Mouse (Mus musculus) forebrain, embryonic 10.5 days (tissue): Measurements from ENCODE around the gene 5730596B20Rik. TPM values are rescaled to one million over a fixed set of nuclear protein-coding genes. Genes with fewer than 3 reads are reported as not detected.
A peak's percentile ranks its signal among the peaks of the same experiment; 100 is the strongest.

ENCODE experiments used
- DNase-seq: peaks from one replicate; pipeline ENCODE4 v3.0.0-alpha.2; 2017; ENCODE audit warnings: low spot score; ENCODE audit errors: extremely low spot score
- H3K27ac ChIP-seq: fragments of 300-500 bp; sonication (generic); 2 replicates; pipeline ENCODE4 v1.5.1; 2016; ENCODE audit warnings: mild to moderate bottlenecking
- H3K27me3 ChIP-seq: fragments of 300-500 bp; sonication (generic); 2 replicates; pipeline ENCODE4 v1.6.1; 2016; ENCODE audit warnings: mild to moderate bottlenecking; ENCODE audit not compliant: poor library complexity, severe bottlenecking
- H3K36me3 ChIP-seq: fragments of 300-500 bp; sonication (generic); replicated peaks from 2 replicates; pipeline ENCODE4 v1.6.1; 2016; ENCODE audit warnings: mild to moderate bottlenecking, moderate library complexity
- H3K4me1 ChIP-seq: fragments of 300-500 bp; sonication (generic); 2 replicates; pipeline ENCODE4 v1.6.1; 2016
- H3K4me3 ChIP-seq: fragments of 300-500 bp; sonication (generic); 2 replicates; pipeline ENCODE4 v1.5.1; 2016; ENCODE audit warnings: mild to moderate bottlenecking, moderate library complexity
- H3K9me3 ChIP-seq: fragments of 300-500 bp; sonication (generic); 2 replicates; pipeline ENCODE4 v1.6.1; 2016; ENCODE audit warnings: mild to moderate bottlenecking, moderate library complexity
- WGBS: fragments of 180-500 bp; shearing (Covaris S2); methylation state at CpG from one replicate; pipeline ENCODE4 v1.1.7; 2016; 5-methylcytosine and 5-hydroxymethylcytosine counted together
- polyA plus RNA-seq: library from polyadenylated mRNA; unstranded; fragments of >200 nt; fragmentation: Nextera tagmentation; extraction: Ambion mirVana; gene quantifications from 2 replicates; pipeline ENCODE4 v1.2.1, GENCODE M21; 2016

5730596B20Rik gene
- polyA plus RNA-seq, 1 experiment from 2014 or later, result not detected

DNA sequence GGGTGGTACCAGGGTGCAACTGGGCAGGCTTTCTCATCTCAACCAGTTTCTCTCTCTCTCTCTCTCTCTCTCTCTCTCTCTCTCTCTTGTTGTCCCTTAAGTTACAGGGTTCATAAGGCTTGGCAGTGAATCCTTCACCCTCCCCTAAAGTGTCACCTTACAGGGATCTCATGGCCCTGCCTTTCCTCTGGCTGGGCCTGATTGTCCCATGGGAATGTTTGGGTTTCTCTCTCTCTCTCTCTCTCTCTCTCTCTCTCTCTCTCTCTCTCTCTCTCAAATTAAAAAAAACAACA is 30.3 kb downstream of the 5730596B20Rik start:
- Histone ChIP-seq H3K4me1 (peaks cover 31% of the 10 kb centered on the region), H3K27ac (no peak overlapping the region), H3K9me3 (no peaks in the 10 kb centered on the region), H3K4me3 (no peak overlapping the region), H3K27me3 (peaks cover 100% of the 10 kb centered on the region), H3K36me3 (no peaks in the 10 kb centered on the region)
- no peak for DNase-seq

GRCm38 (mm10) chr6:52208072-52208867 is 31.0 kb downstream of the 5730596B20Rik start, which contains the start of gene Hoxa6:
TSS of gene Hoxa6 (minus strand) at chr6:52208722.
- Histone ChIP-seq H3K27ac (no peak within 1 kb of the TSS), H3K9me3 (no peaks in the 10 kb centered on the region), H3K4me3 (no peak within 1 kb of the TSS), H3K27me3 (peaks cover 100% of the 10 kb centered on the region), H3K36me3 (no peaks in the 10 kb centered on the region), H3K4me1 (peaks cover 34% of the 10 kb centered on the region)
- WGBS, result 1% methylated on average over 47 of the region's 47 CpGs
- no peak for DNase-seq

DNA sequence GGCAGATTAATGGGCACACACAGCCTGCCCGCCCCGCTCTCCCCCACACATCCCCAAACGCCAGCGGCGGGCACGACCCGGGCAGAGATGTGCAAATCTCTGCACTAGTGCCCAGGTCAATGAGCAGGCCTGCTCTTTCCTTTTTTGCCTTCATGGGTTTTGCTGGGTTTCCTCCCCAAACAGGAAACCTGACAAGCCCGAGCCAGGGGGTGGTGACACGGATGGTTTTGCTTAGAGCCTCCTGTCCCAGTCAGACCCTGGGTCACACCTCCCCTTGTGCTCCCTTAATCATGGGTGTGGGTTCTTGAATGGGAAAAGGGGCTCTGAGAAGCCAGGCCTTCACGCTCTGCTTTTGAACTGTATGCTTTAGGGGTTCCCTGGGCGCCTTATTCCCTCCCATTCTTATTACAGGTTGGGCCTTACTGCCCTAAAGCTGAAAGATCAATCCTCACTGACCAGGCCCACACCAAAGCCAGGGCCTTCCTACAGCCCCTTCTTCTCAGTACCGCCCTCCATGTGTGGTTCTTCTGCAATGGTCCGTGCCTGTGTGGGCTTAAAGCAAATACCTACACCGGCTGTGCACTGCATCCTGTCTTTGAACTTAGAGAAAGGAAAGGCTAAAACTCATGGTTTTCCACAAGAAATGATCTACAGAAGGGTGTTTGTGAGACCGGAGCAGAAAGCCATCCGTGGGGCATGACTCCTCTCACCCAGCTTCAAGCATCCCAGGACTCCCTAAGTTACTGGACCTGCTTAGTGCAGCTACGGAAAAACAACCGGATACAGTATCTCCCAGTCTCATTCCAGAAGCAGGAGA is 31.8 kb downstream of the 5730596B20Rik start:
- Histone ChIP-seq H3K27ac (no peak overlapping the region), H3K27me3 (peaks cover 100% of the 10 kb centered on the region), H3K4me1 (peaks cover 25% of the 10 kb centered on the region), H3K9me3 (no peaks in the 10 kb centered on the region), H3K4me3 (no peak overlapping the region), H3K36me3 (no peaks in the 10 kb centered on the region)
- 2% methylated on average over 18 of the region's 18 CpGs for WGBS
- DNase-seq, result no peak

DNA sequence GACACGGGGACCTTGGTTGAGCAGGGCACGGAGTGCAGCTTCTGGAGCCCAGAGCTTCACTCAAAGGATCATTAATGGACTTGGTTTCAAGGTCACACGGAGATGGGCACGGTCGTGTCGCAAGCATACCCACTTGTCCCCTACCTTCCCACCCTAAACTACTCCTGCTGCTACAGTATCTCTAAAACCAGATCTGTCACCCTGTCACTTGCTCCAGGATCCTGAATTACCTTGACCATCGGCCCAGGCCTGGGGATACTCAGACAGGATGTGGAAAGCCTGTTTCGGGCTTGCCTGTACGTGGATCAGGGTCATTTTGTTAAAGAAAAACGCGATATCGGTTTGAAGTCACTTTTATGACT is 32.4 kb downstream of the 5730596B20Rik start:
- no peak overlapping the region for H3K4me3 ChIP-seq
- no peaks in the 10 kb centered on the region for H3K9me3 ChIP-seq
- DNase-seq, result no peak
- no peaks in the 10 kb centered on the region for H3K36me3 ChIP-seq
- H3K27me3 ChIP-seq, result peaks cover 100% of the 10 kb centered on the region
- peaks cover 20% of the 10 kb centered on the region for H3K4me1 ChIP-seq
- 5% methylated on average over 12 of the region's 12 CpGs for WGBS
- no peak overlapping the region for H3K27ac ChIP-seq

- Histone ChIP-seq H3K27me3 (peaks cover 100% of the 10 kb centered on the region), H3K4me1 (peaks cover 23% of the 10 kb centered on the region), H3K27ac (no peak overlapping the region), H3K36me3 (no peaks in the 10 kb centered on the region), H3K4me3 (no peak overlapping the region), H3K9me3 (no peaks in the 10 kb centered on the region)
- WGBS, result under 1% methylated on average over 37 of the region's 37 CpGs
- peak; percentile 76 for DNase-seq
Observed at GRCm38 (mm10) chr6:52211170-52211935, 34.1 kb downstream of the 5730596B20Rik start.

- WGBS, result 3% methylated on average over 13 of the region's 13 CpGs
- no peaks in the 10 kb centered on the region for H3K9me3 ChIP-seq
- no peak overlapping the region for H3K4me3 ChIP-seq
- DNase-seq, result no peak
- no peaks in the 10 kb centered on the region for H3K36me3 ChIP-seq
- peaks cover 100% of the 10 kb centered on the region for H3K27me3 ChIP-seq
- peaks cover 26% of the 10 kb centered on the region for H3K4me1 ChIP-seq
- H3K27ac ChIP-seq, result no peak overlapping the region
Observed at GRCm38 (mm10) chr6:52211961-52212360, 34.7 kb downstream of the 5730596B20Rik start.

DNA sequence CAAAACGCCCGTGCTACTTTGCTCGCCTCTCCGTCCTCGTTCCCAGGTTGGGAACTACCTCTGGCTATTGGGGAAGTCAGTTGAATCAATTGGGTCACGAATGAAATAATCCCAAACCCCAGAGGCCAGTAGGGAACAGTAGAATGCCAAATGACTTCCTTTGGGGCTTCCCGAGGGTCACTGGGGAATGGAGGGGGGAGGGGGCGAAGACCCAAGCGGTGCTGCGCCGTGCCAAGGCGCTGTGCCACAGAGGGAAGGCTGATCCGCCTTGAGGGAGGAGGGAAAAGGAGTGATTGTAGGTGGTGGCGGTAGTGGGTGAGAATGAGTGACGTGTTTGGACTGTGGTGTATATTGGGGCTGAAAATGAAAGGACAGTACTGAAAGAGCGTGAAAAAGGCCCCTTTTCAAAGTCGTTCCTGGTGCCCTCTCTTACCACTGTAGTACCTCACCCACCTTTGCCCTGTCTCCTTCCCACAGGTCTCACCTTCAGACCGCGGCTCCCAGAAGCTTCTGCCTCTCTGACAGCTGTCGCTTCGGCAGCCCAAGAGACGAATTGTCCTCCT is 35.3 kb downstream of the 5730596B20Rik start:
- Histone ChIP-seq H3K27me3 (peaks cover 100% of the 10 kb centered on the region), H3K4me1 (peaks cover 33% of the 10 kb centered on the region), H3K9me3 (no peaks in the 10 kb centered on the region), H3K27ac (no peak overlapping the region), H3K36me3 (no peaks in the 10 kb centered on the region), H3K4me3 (no peak overlapping the region)
- WGBS, result 2% methylated on average over 22 of the region's 22 CpGs
- DNase-seq, result no peak

DNA sequence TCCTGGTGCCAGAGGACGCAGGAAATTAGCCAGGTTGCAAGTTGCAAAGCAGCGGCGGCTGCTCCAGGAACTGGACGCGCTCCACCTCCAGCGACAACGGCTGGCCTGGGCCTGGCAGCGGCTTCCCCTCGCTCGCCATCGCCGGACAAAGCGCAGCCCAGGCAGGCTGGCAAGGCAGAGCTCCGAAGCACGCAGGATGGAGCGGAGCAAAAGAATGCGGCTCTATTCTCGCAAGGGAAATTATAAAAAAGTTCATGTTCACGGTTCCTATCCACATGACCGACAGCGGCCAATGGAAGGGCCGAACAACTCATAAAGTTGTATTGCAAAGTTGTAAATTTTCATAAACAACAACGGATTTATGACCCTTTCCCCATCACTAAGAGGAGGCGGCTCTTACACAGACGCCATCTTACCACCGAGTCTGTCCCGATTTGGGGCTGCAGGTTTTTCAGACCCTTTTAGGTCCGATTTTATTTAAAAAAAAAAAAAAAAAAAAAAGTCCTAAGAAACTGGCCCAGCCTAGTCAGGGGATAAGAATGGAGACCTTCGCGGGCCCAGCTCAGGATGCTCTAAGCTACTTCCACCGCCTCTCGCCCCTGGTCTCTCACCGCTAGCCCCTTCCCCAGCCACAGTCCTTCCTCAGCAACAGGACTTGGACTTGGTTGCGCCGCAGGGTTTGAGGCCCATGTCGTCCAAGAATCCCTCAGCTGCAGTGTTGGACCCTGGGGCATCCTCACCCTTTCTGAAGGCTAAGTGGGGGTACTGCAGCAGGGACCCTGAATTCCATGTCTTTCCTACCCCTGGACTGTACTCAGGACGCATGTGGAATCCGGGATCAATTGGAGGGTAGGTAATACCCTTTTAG is 36.1 kb downstream of the 5730596B20Rik start, which contains the start of the genes Hoxa3 and Gm28308:
Hoxa3 (minus strand) TSS at position 218 of the 868 bp plus-strand sequence.
Gm28308 (minus strand) TSS at position 221 of the 868 bp plus-strand sequence.
- no peak for DNase-seq
- Histone ChIP-seq H3K9me3 (no peaks in the 10 kb centered on the region), H3K36me3 (no peaks in the 10 kb centered on the region), H3K4me3 (no peak within 1 kb of the TSS), H3K27me3 (peaks cover 100% of the 10 kb centered on the region), H3K27ac (no peak within 1 kb of the TSS), H3K4me1 (peaks cover 32% of the 10 kb centered on the region)
- 2% methylated on average over 38 of the region's 38 CpGs for WGBS

DNA sequence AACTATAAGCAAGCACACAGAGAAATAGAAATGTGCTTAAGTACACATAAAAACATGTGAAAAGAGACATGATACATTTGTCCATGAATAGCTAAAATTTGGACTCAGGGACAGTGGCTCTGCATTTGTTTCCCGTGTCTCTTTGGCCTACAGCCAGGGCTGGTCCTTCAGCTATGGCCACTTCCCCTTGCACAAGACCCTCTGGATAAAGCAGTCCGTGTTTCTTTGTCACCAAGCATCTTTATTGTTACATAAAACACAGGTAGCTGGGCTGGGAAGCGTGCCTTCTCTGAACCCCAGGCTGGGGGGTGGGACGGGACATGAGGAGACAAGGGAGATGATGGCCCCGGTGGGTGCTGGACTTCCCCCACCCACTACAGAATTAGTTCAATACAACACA is 37.0 kb downstream of the 5730596B20Rik start:
- DNase-seq, result no peak
- H3K27ac ChIP-seq, result no peak overlapping the region
- H3K4me1 ChIP-seq, result peaks cover 26% of the 10 kb centered on the region
- H3K9me3 ChIP-seq, result no peaks in the 10 kb centered on the region
- H3K4me3 ChIP-seq, result no peak overlapping the region
- WGBS, result 10% methylated on average over 5 of the region's 5 CpGs
- peaks cover 100% of the 10 kb centered on the region for H3K27me3 ChIP-seq
- H3K36me3 ChIP-seq, result no peaks in the 10 kb centered on the region

- Histone ChIP-seq H3K4me1 (peaks cover 26% of the 10 kb centered on the region), H3K27me3 (peaks cover 100% of the 10 kb centered on the region), H3K36me3 (no peaks in the 10 kb centered on the region), H3K9me3 (no peaks in the 10 kb centered on the region), H3K27ac (no peak overlapping the region), H3K4me3 (no peak overlapping the region)
- DNase-seq, result no peak
- 14% methylated on average over 3 of the region's 3 CpGs for WGBS
Observed at GRCm38 (mm10) chr6:52215070-52215469, 37.8 kb downstream of the 5730596B20Rik start.

- H3K36me3 ChIP-seq, result no peaks in the 10 kb centered on the region
- no peak overlapping the region for H3K27ac ChIP-seq
- 2% methylated on average over 30 of the region's 30 CpGs for WGBS
- peaks cover 100% of the 10 kb centered on the region for H3K27me3 ChIP-seq
- H3K4me1 ChIP-seq, result peaks cover 26% of the 10 kb centered on the region
- no peak for DNase-seq
- H3K4me3 ChIP-seq, result no peak overlapping the region
- H3K9me3 ChIP-seq, result no peaks in the 10 kb centered on the region
Observed at GRCm38 (mm10) chr6:52215771-52216535, 38.7 kb downstream of the 5730596B20Rik start.
